Mouse (Mus musculus) hindbrain, embryonic 11.5 days (tissue): ENCODE results near the gene Traf3. TPM values are rescaled to one million over a fixed set of nuclear protein-coding genes. Genes with fewer than 3 reads are reported as not detected.

ENCODE experiments used
- ATAC-seq: fragments of 200-750 bp; cut with Nextera tagmentation; 2 replicates; pipeline ENCODE4 v1.8.0; 2017; ENCODE audit warnings: mild to moderate bottlenecking, moderate TSS enrichment, moderate library complexity; ENCODE audit not compliant: low FRiP score
- DNase-seq: peaks from one replicate; pipeline ENCODE4 v3.0.0-alpha.2; 2015; ENCODE audit warnings: low spot score
- H3K27ac ChIP-seq: fragments of 300-500 bp; sonication (generic); 2 replicates; pipeline ENCODE4 v1.5.1; 2014; ENCODE audit warnings: mild to moderate bottlenecking, low read depth, low read length
- H3K27me3 ChIP-seq: fragments of 300-500 bp; sonication (generic); 2 replicates; pipeline ENCODE4 v1.6.1; 2014; ENCODE audit warnings: mild to moderate bottlenecking, low read length, moderate library complexity, mixed read lengths; ENCODE audit not compliant: control insufficient read depth, insufficient read depth
- H3K36me3 ChIP-seq: fragments of 300-500 bp; sonication (generic); 2 replicates; pipeline ENCODE4 v1.6.1; 2014; ENCODE audit warnings: mild to moderate bottlenecking, low read length, moderate library complexity, mixed read lengths; ENCODE audit not compliant: control insufficient read depth, insufficient read depth
- H3K4me1 ChIP-seq: fragments of 300-500 bp; sonication (generic); replicated peaks from 2 replicates; pipeline ENCODE4 v1.6.1; 2014; ENCODE audit warnings: low read length, mixed read lengths; ENCODE audit not compliant: control insufficient read depth, insufficient read depth
- H3K4me2 ChIP-seq: fragments of 300-500 bp; sonication (generic); replicated peaks from 2 replicates; pipeline ENCODE4 v1.6.1; 2014; ENCODE audit warnings: mild to moderate bottlenecking, low read depth, low read length
- H3K4me3 ChIP-seq: fragments of 300-500 bp; sonication (generic); 2 replicates; pipeline ENCODE4 v1.5.1; 2014; ENCODE audit warnings: low read depth, low read length
- H3K9ac ChIP-seq: fragments of 300-500 bp; sonication (generic); 2 replicates; pipeline ENCODE4 v1.6.1; 2014; ENCODE audit warnings: low read depth, low read length
- H3K9me3 ChIP-seq: fragments of 300-500 bp; sonication (generic); 2 replicates; pipeline ENCODE4 v1.6.1; 2016; ENCODE audit warnings: low read length; ENCODE audit not compliant: control insufficient read depth
- WGBS: fragments of 180-500 bp; shearing (Covaris S2); extraction: QIAGEN DNeasy Blood & Tissue Kit; methylation state at CpG from one replicate; pipeline ENCODE4 v1.1.7; 2014; 5-methylcytosine and 5-hydroxymethylcytosine counted together
- polyA plus RNA-seq: library from polyadenylated mRNA; unstranded; fragments of >200 nt; fragmentation: Nextera tagmentation; extraction: Ambion mirVana; gene quantifications from 2 replicates; pipeline ENCODE4 v1.2.1, GENCODE M21; 2014

The Traf3 gene
- polyA plus RNA-seq, 1 experiment from 2014 or later: 16.2 TPM

DNA sequence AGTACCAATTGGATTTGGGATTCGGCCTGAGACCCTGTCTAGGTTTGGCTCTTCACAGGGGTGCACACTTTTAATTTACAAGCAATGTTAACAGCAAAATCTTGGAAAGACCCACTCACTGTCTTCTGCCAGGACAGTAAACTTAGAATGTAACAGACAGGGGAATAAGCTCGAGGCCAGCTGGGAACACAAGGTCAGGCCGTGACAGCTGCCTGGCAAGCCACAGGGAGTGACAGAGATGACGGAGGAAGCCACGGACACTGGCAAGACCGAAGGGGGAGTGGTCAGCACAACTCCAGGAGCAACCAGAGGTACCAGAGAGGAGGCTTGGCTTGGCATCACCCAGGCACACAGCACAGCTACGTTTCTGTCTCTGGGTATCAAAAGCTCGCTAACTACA is 140.7 kb downstream of the Traf3 start:
- ATAC-seq (no peak), DNase-seq (no peak)
- Histone ChIP-seq H3K4me2 (no peak overlapping the region), H3K4me3 (no peak overlapping the region), H3K27me3 (no peaks in the 10 kb centered on the region), H3K27ac (no peak overlapping the region), H3K4me1 (no peaks in the 10 kb centered on the region), H3K9ac (no peak overlapping the region), H3K9me3 (no peaks in the 10 kb centered on the region), H3K36me3 (peaks cover 8% of the 10 kb centered on the region)
- 92% methylated on average over 8 of the region's 8 CpGs for WGBS

DNA sequence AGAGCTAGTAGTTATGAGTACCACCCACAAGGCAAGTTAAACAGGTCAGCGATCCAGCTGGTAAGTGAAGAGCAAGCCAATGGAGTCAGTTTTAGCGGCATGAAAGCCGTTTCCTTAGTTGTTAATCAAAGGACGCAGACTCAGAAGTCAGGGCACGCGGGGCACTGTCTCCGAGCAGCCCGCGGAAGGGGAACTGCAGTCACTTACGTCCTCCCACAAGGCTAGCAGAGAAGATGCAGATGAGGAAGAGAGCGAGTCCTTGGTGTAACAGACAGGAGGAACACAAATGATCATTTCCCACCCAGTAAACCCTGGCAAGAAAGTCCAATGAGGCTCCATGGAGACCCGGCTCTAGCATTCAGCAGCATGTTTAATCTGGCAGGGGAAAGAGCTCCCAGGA is 143.1 kb downstream of the Traf3 start:
- no peaks in the 10 kb centered on the region for H3K4me1 ChIP-seq
- H3K27me3 ChIP-seq: no peaks in the 10 kb centered on the region
- 89% methylated on average over 12 of the region's 12 CpGs for WGBS
- no peak overlapping the region for H3K9ac ChIP-seq
- no peak overlapping the region for H3K4me2 ChIP-seq
- ATAC-seq (no peak), DNase-seq (no peak)
- no peak overlapping the region for H3K27ac ChIP-seq
- no peak overlapping the region for H3K4me3 ChIP-seq
- peaks cover 9% of the 10 kb centered on the region for H3K36me3 ChIP-seq
- H3K9me3 ChIP-seq: no peaks in the 10 kb centered on the region

DNA sequence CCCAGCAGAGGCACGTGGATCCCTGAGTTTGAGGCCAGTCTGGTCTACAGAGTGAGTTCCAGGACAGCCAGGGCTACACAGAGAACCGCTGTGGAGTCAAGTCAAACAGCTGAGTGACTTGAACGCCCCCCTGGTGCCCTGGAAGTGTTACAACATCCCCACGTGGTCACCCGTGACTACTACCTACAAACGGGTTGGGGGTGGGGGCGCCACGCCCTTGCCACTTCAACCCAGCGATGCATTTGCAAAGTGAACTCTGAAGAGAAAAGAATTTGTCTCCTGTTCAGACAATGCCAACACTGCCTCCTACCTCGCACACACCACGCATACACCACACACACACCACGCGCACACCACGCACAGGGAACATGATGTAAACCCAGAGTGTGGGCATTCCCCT is 143.8 kb downstream of the Traf3 start:
- no peak overlapping the region for H3K4me2 ChIP-seq
- H3K9ac ChIP-seq: no peak overlapping the region
- no peaks in the 10 kb centered on the region for H3K9me3 ChIP-seq
- H3K36me3 ChIP-seq: peaks cover 8% of the 10 kb centered on the region
- DNase-seq (no peak), ATAC-seq (no peak)
- H3K27ac ChIP-seq: no peak overlapping the region
- H3K4me1 ChIP-seq: no peaks in the 10 kb centered on the region
- WGBS: 89% methylated on average over 14 of the region's 14 CpGs
- no peaks in the 10 kb centered on the region for H3K27me3 ChIP-seq
- H3K4me3 ChIP-seq: no peak overlapping the region

DNA sequence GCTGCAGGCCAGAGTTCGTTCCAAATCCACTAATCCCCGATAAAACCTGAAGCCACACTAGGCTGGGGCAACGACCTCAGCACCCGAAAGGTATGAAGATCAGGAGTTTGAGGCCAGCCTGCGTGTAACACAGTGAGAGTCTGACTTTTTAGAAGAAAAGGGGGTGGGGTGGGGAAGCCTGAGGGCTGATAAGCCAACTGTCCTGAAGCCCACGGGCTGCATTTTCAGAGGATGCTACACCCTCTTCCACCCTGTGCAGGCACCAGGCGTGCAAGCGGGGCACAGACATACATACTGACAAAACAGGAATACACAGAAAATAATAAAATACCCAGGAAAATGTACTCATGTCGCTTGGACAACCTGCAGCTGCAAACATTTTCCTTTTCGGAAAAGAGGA is 145.6 kb downstream of the Traf3 start:
- Histone ChIP-seq H3K4me2 (no peak overlapping the region), H3K9me3 (no peaks in the 10 kb centered on the region), H3K27me3 (no peaks in the 10 kb centered on the region), H3K36me3 (peaks cover 8% of the 10 kb centered on the region), H3K27ac (no peak overlapping the region), H3K9ac (no peak overlapping the region), H3K4me3 (no peak overlapping the region), H3K4me1 (no peaks in the 10 kb centered on the region)
- 93% methylated on average over 10 of the region's 10 CpGs for WGBS
- no peak for ATAC-seq
- no peak for DNase-seq

DNA sequence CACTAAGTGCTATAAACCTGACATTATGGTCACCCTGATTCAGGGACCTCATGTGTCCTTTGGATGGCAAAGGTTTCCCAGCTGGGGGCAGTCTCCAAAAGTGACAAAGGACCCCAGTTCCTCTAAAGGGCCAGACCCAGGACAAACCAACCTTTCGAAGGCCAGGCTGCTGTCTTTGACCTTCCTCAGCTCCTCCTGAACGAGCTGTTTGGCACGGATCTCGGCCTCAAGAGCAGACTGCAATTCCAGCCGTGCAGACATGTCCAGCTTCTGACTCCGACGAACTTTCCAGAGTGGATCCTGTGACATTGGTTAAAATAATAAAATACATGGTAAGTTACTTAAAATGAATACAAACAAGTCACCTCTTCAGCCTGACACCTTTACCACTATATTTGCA is 148.1 kb downstream of the Traf3 start:
- DNase-seq (no peak), ATAC-seq (no peak)
- Histone ChIP-seq H3K4me1 (no peaks in the 10 kb centered on the region), H3K9me3 (no peaks in the 10 kb centered on the region), H3K36me3 (peaks cover 17% of the 10 kb centered on the region), H3K27me3 (no peaks in the 10 kb centered on the region), H3K4me3 (no peak overlapping the region), H3K27ac (no peak overlapping the region), H3K4me2 (no peak overlapping the region), H3K9ac (no peak overlapping the region)
- WGBS: 92% methylated on average over 7 of the region's 7 CpGs

Other genes starting within 250 kb of the Traf3 start
- gene Ankrd9, start 187.3 kb upstream of the Traf3 start, polyA plus RNA-seq: 9.6 and 12.1 TPM in 2 replicates
- gene Rcor1, start 127.0 kb upstream of the Traf3 start, polyA plus RNA-seq: 11.5 and 13.2 TPM in 2 replicates
- not detected in 2 replicates for gene 4930595D18Rik, start 18.1 kb downstream of the Traf3 start, polyA plus RNA-seq
- 0.76 TPM in 1 of 2 replicates, not detected in the other for gene Amn, start 104.7 kb downstream of the Traf3 start, polyA plus RNA-seq
- 28.6 and 31.9 TPM in 2 replicates for gene Cdc42bpb, start 211.3 kb downstream of the Traf3 start, polyA plus RNA-seq
- gene Lbhd2, start 240.4 kb downstream of the Traf3 start, polyA plus RNA-seq: 0.47 TPM in 1 of 2 replicates, not detected in the other